Mouse (Mus musculus): ENCODE data around the gene Filip1. TPM values are rescaled to one million over a fixed set of nuclear protein-coding genes. Genes with fewer than 3 reads are reported as not detected.

Gene Filip1
- total and polyA plus RNA-seq, 3 experiments: not detected

- TF ChIP-seq ZNF384 (IDR thresholded peaks at IDR 0.05; ENCODE audit: low read depth, low read length): no peak
Observed at GRCm38 (mm10) chr9:79810534-79810933, 202.1 kb downstream of the Filip1 start (continued).

- H3K27me3 ChIP-seq (ENCODE audit: control insufficient read depth in 1 of 2, insufficient read depth in 2 of 2, low read length in 2 of 2): no peaks in the 10 kb centered on the region
- peak; percentile 26 for DNase-seq (ENCODE audit: low read depth, low spot score)
- H3K36me3 ChIP-seq (ENCODE audit: control insufficient read depth in 1 of 2, insufficient read depth in 2 of 2, low read length in 2 of 2): peaks cover 0 to 26% of the 10 kb centered on the region in 2 experiments; a peak in 2 of 4 replicates
- TF ChIP-seq USF2 (IDR thresholded peaks at IDR 0.05; ENCODE audit: borderline replicate concordance in 1 of 2, insufficient read depth in 1 of 2, low read depth in 1 of 2, low read length in 2 of 2) (no peak), MXI1 (IDR thresholded peaks at IDR 0.05; ENCODE audit: low read depth, low read length) (no peak), USF1 (IDR thresholded peaks at IDR 0.05; ENCODE audit: low read depth, low read length) (no peak), TAL1 (IDR thresholded peaks at IDR 0.05; ENCODE audit: low read length) (no peak), JUND (IDR thresholded peaks at IDR 0.05; ENCODE audit: low read depth, low read length) (no peak), MAX (IDR thresholded peaks at IDR 0.05; ENCODE audit: low read length) (no peak), UBTF (IDR thresholded peaks at IDR 0.05; ENCODE audit: borderline replicate concordance, insufficient read depth, low read depth, low read length) (no peak), MYC (IDR thresholded peaks at IDR 0.05; ENCODE audit: low read depth, low read length) (no peak), EP300 (IDR thresholded peaks at IDR 0.05; ENCODE audit: low read depth in 1 of 2, low read length in 2 of 2) (peak in 1 of 2 experiments; percentile 13; a peak in 1 of 4 replicates), ETS1 (IDR thresholded peaks at IDR 0.05; ENCODE audit: low read depth, low read length) (peak; percentile 19; the same call in 1 of the 2 replicates), KAT2A (conservative IDR thresholded peaks at IDR 0.05; ENCODE audit: low read depth, low read length) (no peak)
- no peaks in the 10 kb centered on the region for H3K9me3 ChIP-seq (replicated peaks; ENCODE audit: insufficient read depth, low read length)
- no peak overlapping the region for H3K27ac ChIP-seq (ENCODE audit: control insufficient read depth, low read depth, low read length)
- H3K4me1 ChIP-seq (ENCODE audit: control insufficient read depth in 1 of 2, insufficient read depth in 2 of 2, low read length in 2 of 2): peaks cover 3 to 16% of the 10 kb centered on the region in 2 experiments
- no peaks in the 10 kb centered on the region for H3K79me2 ChIP-seq (ENCODE audit: control insufficient read depth, insufficient read depth, low read length, poor library complexity)
- no peak overlapping the region for H3K9ac ChIP-seq (ENCODE audit: control insufficient read depth, low read depth, low read length, poor library complexity, severe bottlenecking)
- H3K4me3 ChIP-seq (ENCODE audit: control insufficient read depth in 1 of 2, insufficient read depth in 1 of 2, low read depth in 2 of 2, low read length in 2 of 2): peak overlapping the region; percentile 5 to 36; a peak in 2 of 4 replicates
Observed at GRCm38 (mm10) chr9:79809411-79809810, 203.2 kb downstream of the Filip1 start.

- no peaks in the 10 kb centered on the region; a peak in 1 of 4 replicates for H3K27me3 ChIP-seq (ENCODE audit: control insufficient read depth in 1 of 2, insufficient read depth in 2 of 2, low read length in 2 of 2)
Observed at GRCm38 (mm10) chr9:79807178-79807577, 205.5 kb downstream of the Filip1 start.

More at GRCm38 (mm10) chr9:79807178-79807577, 205.5 kb downstream of the Filip1 start:
- DNase-seq (ENCODE audit: low read depth, low spot score): no peak
- H3K27ac ChIP-seq (ENCODE audit: control insufficient read depth, low read depth, low read length): no peak overlapping the region
- no peak overlapping the region for H3K4me3 ChIP-seq (ENCODE audit: control insufficient read depth in 1 of 2, insufficient read depth in 1 of 2, low read depth in 2 of 2, low read length in 2 of 2)
- H3K9me3 ChIP-seq (replicated peaks; ENCODE audit: insufficient read depth, low read length): no peaks in the 10 kb centered on the region
- peaks cover 0 to 26% of the 10 kb centered on the region in 2 experiments; a peak in 2 of 4 replicates for H3K36me3 ChIP-seq (ENCODE audit: control insufficient read depth in 1 of 2, insufficient read depth in 2 of 2, low read length in 2 of 2)
- H3K9ac ChIP-seq (ENCODE audit: control insufficient read depth, low read depth, low read length, poor library complexity, severe bottlenecking): no peak overlapping the region
- no peak for TF ChIP-seq USF2 (IDR thresholded peaks at IDR 0.05; ENCODE audit: borderline replicate concordance in 1 of 2, insufficient read depth in 1 of 2, low read depth in 1 of 2, low read length in 2 of 2)
- TF ChIP-seq MEF2A (IDR thresholded peaks at IDR 0.05; ENCODE audit: extremely low read depth, insufficient replicate concordance, low read depth, low read length, poor library complexity, severe bottlenecking): no peak
- TF ChIP-seq SIN3A (IDR thresholded peaks at IDR 0.05; ENCODE audit: low read length): no peak
- TF ChIP-seq USF1 (IDR thresholded peaks at IDR 0.05; ENCODE audit: low read depth, low read length): no peak
- TF ChIP-seq MXI1 (IDR thresholded peaks at IDR 0.05; ENCODE audit: low read depth, low read length): no peak
- TF ChIP-seq ZNF384 (IDR thresholded peaks at IDR 0.05; ENCODE audit: low read depth, low read length): no peak
- peaks cover 3 to 16% of the 10 kb centered on the region in 2 experiments for H3K4me1 ChIP-seq (ENCODE audit: control insufficient read depth in 1 of 2, insufficient read depth in 2 of 2, low read length in 2 of 2)
- no peaks in the 10 kb centered on the region for H3K79me2 ChIP-seq (ENCODE audit: control insufficient read depth, insufficient read depth, low read length, poor library complexity)

All from MEL (cell line).